Mouse (Mus musculus) monocyte, adult 59 days (primary cell): Measurements from ENCODE around the gene Nelfb. TPM values are rescaled to one million over a fixed set of nuclear protein-coding genes. Genes with fewer than 3 reads are reported as not detected.

Source experiments
- total RNA-seq, 2 experiments: library from RNA; stranded (reverse); gene quantifications; one replicate each; pipeline ENCODE4 v1.2.4; 2023

Gene Nelfb
- 10 to 100 TPM; 48.9 to 59.0 TPM for total RNA-seq

GRCm38 (mm10) chr2:25211121-25211670, at the start of gene Nelfb:
Gene Nelfb, minus strand, starts transcription at chr2:25211489.

GRCm38 (mm10) chr2:25255284-25255779, 44.0 kb upstream of the Nelfb start, which contains the start of gene Tmem203:
Gene Tmem203, plus strand, starts transcription at chr2:25255439.

GRCm38 (mm10) chr2:25246183-25247072, 35.1 kb upstream of the Nelfb start, which contains the start of gene AL732309.1:
Gene AL732309.1, minus strand, starts transcription at chr2:25246863.

GRCm38 (mm10) chr2:25242101-25242506, 30.8 kb upstream of the Nelfb start, which contains the start of the genes Rnf208 and Cysrt1:
Gene Rnf208, plus strand, starts transcription at chr2:25242255.
Gene Cysrt1, minus strand, starts transcription at chr2:25242452.

GRCm38 (mm10) chr2:25236614-25237013, 25.3 kb upstream of the Nelfb start, which contains the start of gene Rnf224:
Gene Rnf224, minus strand, starts transcription at chr2:25236787.

GRCm38 (mm10) chr2:25234050-25234449, 22.8 kb upstream of the Nelfb start, which contains the start of gene Slc34a3:
Gene Slc34a3, minus strand, starts transcription at chr2:25234364.

GRCm38 (mm10) chr2:25224492-25224765, 13.1 kb upstream of the Nelfb start, which contains the start of gene Tubb4b:
Gene Tubb4b, minus strand, starts transcription at chr2:25224702.

GRCm38 (mm10) chr2:25218445-25218844, 7.2 kb upstream of the Nelfb start, which contains the start of gene Fam166a:
Gene Fam166a, plus strand, starts transcription at chr2:25218745.

GRCm38 (mm10) chr2:25214444-25214843, 3.2 kb upstream of the Nelfb start, which contains the start of gene Stpg3:
Gene Stpg3, minus strand, starts transcription at chr2:25214637.

GRCm38 (mm10) chr2:25196172-25196954, 14.9 kb downstream of the Nelfb start, which contains the start of gene Tor4a:
Gene Tor4a, minus strand, starts transcription at chr2:25196886.

GRCm38 (mm10) chr2:25180478-25180903, 30.8 kb downstream of the Nelfb start, which contains the start of gene Nrarp:
Gene Nrarp, plus strand, starts transcription at chr2:25180758.

Other genes with a start within 250 kb of the Nelfb start
- gene Dph7, start 249.1 kb downstream of the Nelfb start, total RNA-seq = 1 to 10 TPM; 6.0 to 7.0 TPM
- gene Mrpl41, start 236.4 kb downstream of the Nelfb start, total RNA-seq = 10 to 100 TPM; 17.2 to 17.4 TPM
- 100 to 1,000 TPM; 133 to 171 TPM for gene Pnpla7, start 235.5 kb downstream of the Nelfb start, total RNA-seq
- 10 to 100 TPM; 23.6 to 33.9 TPM for gene Nsmf, start 157.1 kb downstream of the Nelfb start, total RNA-seq
- gene Entpd8, start 131.2 kb downstream of the Nelfb start, total RNA-seq = not detected
- gene Noxa1, start 116.3 kb downstream of the Nelfb start, total RNA-seq = not detected
- 1 to 10 TPM; 5.6 to 5.8 TPM for gene Nrarp, start 30.7 kb downstream of the Nelfb start, total RNA-seq
- gene Tor4a, start 14.6 kb downstream of the Nelfb start, total RNA-seq = 10 to 100 TPM; 34.6 to 36.4 TPM
- not detected for gene Stpg3, start 3.1 kb upstream of the Nelfb start, total RNA-seq
- not detected for gene Fam166a, start 7.3 kb upstream of the Nelfb start, total RNA-seq
- 10 to 100 TPM; 47.5 to 50.6 TPM for gene Tubb4b, start 13.2 kb upstream of the Nelfb start, total RNA-seq
- gene Slc34a3, start 22.9 kb upstream of the Nelfb start, total RNA-seq = not detected
- gene Rnf224, start 25.3 kb upstream of the Nelfb start, total RNA-seq = not detected
- gene Rnf208, start 30.8 kb upstream of the Nelfb start, total RNA-seq = under 1 TPM in 1 of 2 experiments, not detected in 1; 0.88 TPM
- gene Cysrt1, start 31.0 kb upstream of the Nelfb start, total RNA-seq = not detected
- 1 to 10 TPM; 2.3 to 2.6 TPM for gene AL732309.1, start 35.4 kb upstream of the Nelfb start, total RNA-seq
- 10 to 100 TPM; 14.0 to 21.2 TPM for gene Tmem203, start 44.0 kb upstream of the Nelfb start, total RNA-seq
- 10 to 100 TPM; 21.1 to 24.9 TPM for gene Tprn, start 51.1 kb upstream of the Nelfb start, total RNA-seq
- 10 to 100 TPM; 49.1 TPM for gene Ssna1, start 60.9 kb upstream of the Nelfb start, total RNA-seq
- 10 to 100 TPM; 83.4 to 88.1 TPM for gene Anapc2, start 61.0 kb upstream of the Nelfb start, total RNA-seq
- not detected for gene Tmem210, start 76.7 kb upstream of the Nelfb start, total RNA-seq
- gene Lrrc26, start 78.4 kb upstream of the Nelfb start, total RNA-seq = not detected
- not detected for gene Grin1, start 107.7 kb upstream of the Nelfb start, total RNA-seq
- gene Man1b1, start 120.8 kb upstream of the Nelfb start, total RNA-seq = 10 to 100 TPM; 33.9 to 41.6 TPM
- gene Dpp7, start 144.9 kb upstream of the Nelfb start, total RNA-seq = 10 to 100 TPM; 25.9 to 31.9 TPM
- gene Uap1l1, start 154.2 kb upstream of the Nelfb start, total RNA-seq = 10 to 100 TPM; 24.7 to 30.9 TPM
- gene Sapcd2, start 160.8 kb upstream of the Nelfb start, total RNA-seq = not detected
- not detected for gene Entpd2, start 184.4 kb upstream of the Nelfb start, total RNA-seq
- not detected for gene Npdc1, start 187.9 kb upstream of the Nelfb start, total RNA-seq
- gene Fut7, start 211.8 kb upstream of the Nelfb start, total RNA-seq = 10 to 100 TPM; 15.6 to 17.3 TPM
- gene Abca2, start 217.2 kb upstream of the Nelfb start, total RNA-seq = 10 to 100 TPM; 35.3 to 36.1 TPM
- not detected for gene Clic3, start 245.3 kb upstream of the Nelfb start, total RNA-seq
- 10 to 100 TPM; 24.0 to 34.2 TPM for gene Paxx, start 249.6 kb upstream of the Nelfb start, total RNA-seq